Mouse (Mus musculus) MEL (cell line): Measurements from ENCODE around the gene Tsc22d1. TPM values are rescaled to one million over a fixed set of nuclear protein-coding genes. Genes with fewer than 3 reads are reported as not detected.

ENCODE experiments used
- DNase-seq: peaks from one replicate; pipeline ENCODE4 v3.0.0; 2011; ENCODE audit warnings: low read depth, low spot score
- H3K27ac ChIP-seq: 2 replicates; pipeline ENCODE4 v1.5.1; 2012; ENCODE audit warnings: low read depth, mild to moderate bottlenecking, control low read depth, low read length, moderate library complexity; ENCODE audit not compliant: control insufficient read depth
- H3K27me3 ChIP-seq, 2 experiments: fragments of 150-350 bp in 1 of 2; sonication (generic) in 1 of 2; 2 replicates each; pipeline ENCODE4 v1.6.1; 2012; ENCODE audit warnings: low read length in 2 of 2, mild to moderate bottlenecking in 2 of 2, improper control_type of control experiment in 1 of 2, moderate library complexity in 1 of 2; ENCODE audit not compliant: insufficient read depth in 2 of 2, control insufficient read depth in 1 of 2
- H3K36me3 ChIP-seq, 2 experiments: 2 replicates each; pipeline ENCODE4 v1.6.1; 2012 to 2014; ENCODE audit warnings: low read length in 2 of 2, improper control_type of control experiment in 1 of 2, inconsistent platforms in 1 of 2, mild to moderate bottlenecking in 1 of 2; ENCODE audit not compliant: insufficient read depth in 2 of 2, control insufficient read depth in 1 of 2
- H3K4me1 ChIP-seq, 2 experiments: fragments of 150-350 bp in 1 of 2; sonication (generic) in 1 of 2; 2 replicates each; pipeline ENCODE4 v1.6.1; 2012; ENCODE audit warnings: low read length in 2 of 2, improper control_type of control experiment in 1 of 2, mild to moderate bottlenecking in 1 of 2; ENCODE audit not compliant: insufficient read depth in 2 of 2, control insufficient read depth in 1 of 2
- H3K4me3 ChIP-seq, 2 experiments: fragments of 150-350 bp in 1 of 2; sonication (generic) in 1 of 2; 2 replicates each; pipeline ENCODE4 v1.5.1; 2012; ENCODE audit warnings: low read depth in 2 of 2, low read length in 2 of 2, mild to moderate bottlenecking in 2 of 2, moderate library complexity in 2 of 2, control low read depth in 1 of 2, improper control_type of control experiment in 1 of 2; ENCODE audit not compliant: control insufficient read depth in 1 of 2, insufficient read depth in 1 of 2
- H3K79me2 ChIP-seq: 2 replicates; pipeline ENCODE4 v1.6.1; 2012; ENCODE audit warnings: mild to moderate bottlenecking, low read length, moderate library complexity; ENCODE audit not compliant: control insufficient read depth, poor library complexity, insufficient read depth
- H3K9ac ChIP-seq: 2 replicates; pipeline ENCODE4 v1.6.1; 2012; ENCODE audit warnings: low read depth, mild to moderate bottlenecking, control low read depth, low read length, moderate library complexity; ENCODE audit not compliant: control insufficient read depth, poor library complexity, severe bottlenecking
- H3K9me3 ChIP-seq: fragments of 150-350 bp; sonication (generic); replicated peaks from 2 replicates; pipeline ENCODE4 v1.6.1; 2012; ENCODE audit warnings: mild to moderate bottlenecking, low read length, improper control_type of control experiment, moderate library complexity; ENCODE audit not compliant: insufficient read depth
- BHLHE40 ChIP-seq: IDR thresholded peaks from 2 replicates; pipeline ENCODE4 v1.6.1; 2012; ENCODE audit warnings: low read depth, mild to moderate bottlenecking, inconsistent platforms, low read length, improper control_type of control experiment, borderline replicate concordance
- CHD1 ChIP-seq: IDR thresholded peaks from 2 replicates; pipeline ENCODE4 v1.6.1; 2012; ENCODE audit warnings: low read depth, mild to moderate bottlenecking, inconsistent platforms, low read length, improper control_type of control experiment
- CTCF ChIP-seq, 3 experiments: IDR thresholded peaks in 2 of 3; conservative IDR thresholded peaks in 1 of 3; 2 replicates each; pipeline ENCODE4 v1.5.1; 2011 to 2012; ENCODE audit warnings: low read length in 3 of 3, low read depth in 2 of 3, mild to moderate bottlenecking in 2 of 3, improper control_type of control experiment in 1 of 3, inconsistent platforms in 1 of 3, mixed read lengths in 1 of 3, moderate library complexity in 1 of 3; ENCODE audit not compliant: control insufficient read depth in 1 of 3, insufficient read depth in 1 of 3, poor library complexity in 1 of 3, severe bottlenecking in 1 of 3
- E2F4 ChIP-seq: IDR thresholded peaks from 2 replicates; pipeline ENCODE4 v1.6.1; 2011; ENCODE audit warnings: low read depth, low read length, improper control_type of control experiment, borderline replicate concordance
- ELF1 ChIP-seq: IDR thresholded peaks from 2 replicates; pipeline ENCODE4 v1.6.1; 2014; ENCODE audit warnings: low read depth, mild to moderate bottlenecking, inconsistent platforms, low read length, improper control_type of control experiment, moderate library complexity
- EP300 ChIP-seq, 2 experiments: IDR thresholded peaks; 2 replicates each; pipeline ENCODE4 v1.6.1; 2011; ENCODE audit warnings: improper control_type of control experiment in 2 of 2, low read length in 2 of 2, low read depth in 1 of 2, mild to moderate bottlenecking in 1 of 2
- ETS1 ChIP-seq: IDR thresholded peaks from 2 replicates; pipeline ENCODE4 v1.6.1; 2012; ENCODE audit warnings: low read depth, mild to moderate bottlenecking, inconsistent platforms, low read length, improper control_type of control experiment, moderate library complexity
- GATA1 ChIP-seq: IDR thresholded peaks from 2 replicates; pipeline ENCODE4 v1.6.1; 2011; ENCODE audit warnings: low read depth, low read length, improper control_type of control experiment
- MAX ChIP-seq: IDR thresholded peaks from 2 replicates; pipeline ENCODE4 v1.6.1; 2011; ENCODE audit warnings: low read length, improper control_type of control experiment
- MAZ ChIP-seq: IDR thresholded peaks from 2 replicates; pipeline ENCODE4 v1.6.1; 2012; ENCODE audit warnings: low read depth, mild to moderate bottlenecking, inconsistent platforms, low read length, improper control_type of control experiment
- MEF2A ChIP-seq: IDR thresholded peaks from 2 replicates; pipeline ENCODE4 v1.6.1; 2014; ENCODE audit warnings: low read depth, mild to moderate bottlenecking, inconsistent platforms, low read length, improper control_type of control experiment; ENCODE audit not compliant: poor library complexity, insufficient replicate concordance, severe bottlenecking; ENCODE audit errors: extremely low read depth
- MXI1 ChIP-seq: IDR thresholded peaks from 2 replicates; pipeline ENCODE4 v1.6.1; 2011; ENCODE audit warnings: mild to moderate bottlenecking, low read depth, low read length, improper control_type of control experiment
- NELFE ChIP-seq: IDR thresholded peaks from 2 replicates; pipeline ENCODE4 v1.6.1; 2011; ENCODE audit warnings: low read depth, low read length, improper control_type of control experiment
- NRF1 ChIP-seq: IDR thresholded peaks from 2 replicates; pipeline ENCODE4 v1.6.1; 2014; ENCODE audit warnings: low read depth, mild to moderate bottlenecking, inconsistent platforms, low read length, improper control_type of control experiment, moderate library complexity; ENCODE audit not compliant: poor library complexity, insufficient read depth, severe bottlenecking
- POLR2A ChIP-seq, 2 experiments: IDR thresholded peaks; 2 replicates each; pipeline ENCODE4 v1.6.1; 2011 to 2012; ENCODE audit warnings: low read length in 2 of 2, mild to moderate bottlenecking in 2 of 2, control low read depth in 1 of 2, improper control_type of control experiment in 1 of 2, low read depth in 1 of 2, moderate library complexity in 1 of 2; ENCODE audit not compliant: control insufficient read depth in 1 of 2, insufficient read depth in 1 of 2, poor library complexity in 1 of 2
- POLR2AphosphoS2 ChIP-seq: IDR thresholded peaks from 2 replicates; pipeline ENCODE4 v1.6.1; 2011; ENCODE audit warnings: low read length, improper control_type of control experiment
- POLR2AphosphoS5 ChIP-seq: IDR thresholded peaks from 2 replicates; pipeline ENCODE4 v1.6.1; 2012; ENCODE audit warnings: low read depth, borderline replicate concordance, mild to moderate bottlenecking, inconsistent platforms, low read length, moderate library complexity, mixed read lengths
- RCOR1 ChIP-seq: IDR thresholded peaks from 2 replicates; pipeline ENCODE4 v1.6.1; 2012; ENCODE audit warnings: low read depth, mild to moderate bottlenecking, inconsistent platforms, low read length, improper control_type of control experiment
- SIN3A ChIP-seq: IDR thresholded peaks from 2 replicates; pipeline ENCODE4 v1.6.1; 2012; ENCODE audit warnings: low read length, improper control_type of control experiment, inconsistent platforms
- TAL1 ChIP-seq: IDR thresholded peaks from 2 replicates; pipeline ENCODE4 v1.6.1; 2012; ENCODE audit warnings: mild to moderate bottlenecking, inconsistent platforms, low read length, moderate library complexity, mixed read lengths
- TBP ChIP-seq: IDR thresholded peaks from 2 replicates; pipeline ENCODE4 v1.8.0; 2011; ENCODE audit warnings: low read depth, low read length, improper control_type of control experiment
- TCF12 ChIP-seq: IDR thresholded peaks from 2 replicates; pipeline ENCODE4 v1.6.1; 2014; ENCODE audit warnings: low read depth, mild to moderate bottlenecking, inconsistent platforms, low read length, improper control_type of control experiment, moderate library complexity
- UBTF ChIP-seq: IDR thresholded peaks from 2 replicates; pipeline ENCODE4 v1.6.1; 2012; ENCODE audit warnings: low read depth, mild to moderate bottlenecking, inconsistent platforms, low read length, improper control_type of control experiment, moderate library complexity, borderline replicate concordance; ENCODE audit not compliant: insufficient read depth
- USF1 ChIP-seq: IDR thresholded peaks from 2 replicates; pipeline ENCODE4 v1.6.1; 2014; ENCODE audit warnings: low read depth, mild to moderate bottlenecking, inconsistent platforms, low read length, improper control_type of control experiment, moderate library complexity
- ZKSCAN1 ChIP-seq: IDR thresholded peaks from 2 replicates; pipeline ENCODE4 v1.6.1; 2012; ENCODE audit warnings: low read depth, mild to moderate bottlenecking, inconsistent platforms, low read length, improper control_type of control experiment, moderate library complexity
- ZMIZ1 ChIP-seq: IDR thresholded peaks from 2 replicates; pipeline ENCODE4 v1.6.1; 2012; ENCODE audit warnings: low read depth, mild to moderate bottlenecking, inconsistent platforms, low read length, improper control_type of control experiment, moderate library complexity
- ZNF384 ChIP-seq: IDR thresholded peaks from 2 replicates; pipeline ENCODE4 v1.6.1; 2012; ENCODE audit warnings: low read depth, mild to moderate bottlenecking, inconsistent platforms, low read length, improper control_type of control experiment
- polyA plus RNA-seq, 2 experiments: library from polyadenylated mRNA; stranded (reverse) in 1 of 2; unstranded in 1 of 2; fragments of >175 nt in 1 of 2; fragments of >200 nt in 1 of 2; gene quantifications; 2 replicates each; pipeline versions ENCODE4 v1.2.1 to v1.2.4; 2012; ENCODE audit warnings: low replicate concordance in 2 of 2, low read depth in 1 of 2; ENCODE audit not compliant: insufficient read length in 2 of 2, insufficient read depth in 1 of 2, missing spikeins in 1 of 2
- total RNA-seq: library from RNA; depleted of rRNA; stranded (reverse); fragments of 300-350 nt; gene quantifications from 2 replicates; pipeline ENCODE4 v1.2.3, GENCODE M21; 2012

Gene Tsc22d1
- total and polyA plus RNA-seq, 3 experiments: 7.6 to 15.9 TPM; not detected in 1

DNA sequence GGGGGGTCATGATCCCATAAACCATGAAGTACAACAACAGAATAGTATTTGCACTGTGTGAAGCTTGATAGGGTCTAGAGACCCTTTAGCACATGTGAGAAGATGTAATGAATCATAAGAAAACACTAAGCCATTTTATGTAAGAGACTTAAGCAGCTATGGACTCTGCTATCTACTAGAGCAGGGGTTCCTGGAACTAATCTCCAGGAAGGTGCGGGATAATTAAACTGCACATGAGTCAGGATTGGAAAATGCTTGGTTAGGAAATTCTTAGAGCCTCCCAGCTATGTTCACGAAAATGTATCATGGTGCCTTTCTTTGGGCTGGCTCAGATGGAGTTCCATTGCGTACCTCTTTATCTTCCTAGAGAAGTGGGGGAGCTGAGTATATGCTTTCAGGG lies 106.5 kb downstream of the Tsc22d1 start:
- Histone ChIP-seq H3K4me3 (no peak overlapping the region), H3K9me3 (no peaks in the 10 kb centered on the region), H3K27me3 (no peaks in the 10 kb centered on the region), H3K27ac (no peak overlapping the region), H3K9ac (no peak overlapping the region), H3K79me2 (no peaks in the 10 kb centered on the region), H3K4me1 (peaks cover 3 to 22% of the 10 kb centered on the region in 2 experiments), H3K36me3 (peaks cover 0 to 13% of the 10 kb centered on the region in 2 experiments; a peak in 2 of 4 replicates)
- TF ChIP-seq EP300 (IDR thresholded peaks at IDR 0.05; ENCODE audit: low read depth in 1 of 2, low read length in 2 of 2) (no peak), E2F4 (no peak), UBTF (no peak), NRF1 (no peak), ETS1 (no peak), MXI1 (no peak), POLR2AphosphoS2 (no peak), NELFE (no peak)
- DNase-seq: no peak

DNA sequence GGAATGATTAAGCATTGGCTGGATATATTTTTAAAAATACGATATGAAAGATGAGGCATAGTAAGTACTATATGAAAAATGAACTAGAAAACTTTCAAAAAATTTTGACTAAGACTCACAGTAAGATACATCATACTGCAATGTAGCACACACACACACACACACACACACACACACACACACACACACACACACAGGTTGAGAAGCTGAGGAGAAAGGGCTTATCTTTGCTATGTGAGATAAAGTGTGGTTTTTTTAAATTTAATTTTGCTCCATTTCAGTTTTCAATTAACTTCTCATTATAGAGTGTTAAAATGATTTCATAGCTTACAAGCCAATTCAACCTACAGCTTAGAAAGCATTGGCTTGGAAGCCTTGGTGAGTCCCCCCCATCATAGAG lies 108.6 kb downstream of the Tsc22d1 start:
- Histone ChIP-seq H3K79me2 (no peaks in the 10 kb centered on the region), H3K9me3 (no peaks in the 10 kb centered on the region), H3K9ac (no peak overlapping the region), H3K4me3 (no peak overlapping the region), H3K4me1 (peaks cover 3 to 22% of the 10 kb centered on the region in 2 experiments), H3K27ac (no peak overlapping the region), H3K36me3 (peaks cover 0 to 13% of the 10 kb centered on the region in 2 experiments; a peak in 2 of 4 replicates), H3K27me3 (no peaks in the 10 kb centered on the region)
- DNase-seq: peak; percentile 37
- TF ChIP-seq RCOR1 (peak; percentile 30; the same call in 1 of the 2 replicates), TCF12 (peak; percentile 54; the same call in 1 of the 2 replicates), ELF1 (no peak), MAX (no peak), MAZ (no peak), SIN3A (no peak), POLR2AphosphoS2 (no peak), ZMIZ1 (no peak), POLR2A (IDR thresholded peaks at IDR 0.05; ENCODE audit: control insufficient read depth in 1 of 2, insufficient read depth in 1 of 2, low read depth in 1 of 2, low read length in 2 of 2, poor library complexity in 1 of 2) (no peak), ZKSCAN1 (no peak), BHLHE40 (no peak), ETS1 (peak; percentile 75), EP300 (IDR thresholded peaks at IDR 0.05; ENCODE audit: low read depth in 1 of 2, low read length in 2 of 2) (peak; percentile 31 to 35; a peak in 2 of 4 replicates), MEF2A (0 out of 2 replicates have a peak, but pooled peaks have one; percentile 24), CHD1 (no peak), NELFE (no peak), POLR2AphosphoS5 (no peak), NRF1 (no peak), TBP (no peak), CTCF (IDR thresholded peaks at IDR 0.05 in 2 of 3, conservative IDR thresholded peaks at IDR 0.05 in 1 of 3; ENCODE audit: control insufficient read depth in 1 of 3, insufficient read depth in 1 of 3, low read depth in 2 of 3, low read length in 3 of 3, poor library complexity in 1 of 3, severe bottlenecking in 1 of 3) (no peak), TAL1 (no peak), USF1 (no peak), ZNF384 (peak; percentile 83), GATA1 (peak; percentile 71)
- TF ChIP-seq, all 39 proteins: peak for 7
